Mouse (Mus musculus): ENCODE results near the gene Slc4a1. TPM values are rescaled to one million over a fixed set of nuclear protein-coding genes. Genes with fewer than 3 reads are reported as not detected.
"Not testable (repeated sequence)": the region's sequence is repeated elsewhere in the genome, so short reads cannot be mapped to it uniquely, and the experiment has no call there.

The Slc4a1 gene
- polyA plus RNA-seq (2014; fragmentation: Nextera tagmentation; extraction: Ambion mirVana), result 1.6 and 2.4 TPM in 2 replicates

- not testable (repeated sequence) for H3K4me2 ChIP-seq (ENCODE audit: low read depth, low read length); H3K27ac ChIP-seq (ENCODE audit: low read depth, low read length); H3K36me3 ChIP-seq (ENCODE audit: control insufficient read depth, insufficient read depth, low read length); H3K27me3 ChIP-seq (ENCODE audit: control insufficient read depth, insufficient read depth, low read length); H3K4me3 ChIP-seq (ENCODE audit: low read depth, low read length); H3K9me3 ChIP-seq (ENCODE audit: control insufficient read depth, low read length); ATAC-seq (ENCODE audit: low read depth); H3K4me1 ChIP-seq (ENCODE audit: control insufficient read depth, insufficient read depth, low read length); H3K9ac ChIP-seq (replicated peaks; ENCODE audit: low read depth, low read length)
- 81% methylated on average over 8 of the region's 8 CpGs for WGBS
These were observed at the start of gene Slc4a1 for GRCm38 (mm10) chr11:102366103-102366502. TSS of gene Slc4a1 (minus strand) at chr11:102366203.

- no peak for ATAC-seq (ENCODE audit: low read depth)
- H3K27ac ChIP-seq (ENCODE audit: low read depth, low read length), result no peak overlapping the region
- H3K9ac ChIP-seq (replicated peaks; ENCODE audit: low read depth, low read length), result no peak overlapping the region
- no peaks in the 10 kb centered on the region for H3K27me3 ChIP-seq (ENCODE audit: control insufficient read depth, insufficient read depth, low read length)
- H3K9me3 ChIP-seq (ENCODE audit: control insufficient read depth, low read length), result no peaks in the 10 kb centered on the region
- 78% methylated on average over 10 of the region's 10 CpGs for WGBS
- no peaks in the 10 kb centered on the region for H3K36me3 ChIP-seq (ENCODE audit: control insufficient read depth, insufficient read depth, low read length)
- H3K4me2 ChIP-seq (ENCODE audit: low read depth, low read length), result no peak overlapping the region
- H3K4me3 ChIP-seq (ENCODE audit: low read depth, low read length), result no peak overlapping the region
- H3K4me1 ChIP-seq (ENCODE audit: control insufficient read depth, insufficient read depth, low read length), result no peaks in the 10 kb centered on the region
These were observed 49.2 kb upstream of the Slc4a1 start for GRCm38 (mm10) chr11:102415034-102415802.

DNA sequence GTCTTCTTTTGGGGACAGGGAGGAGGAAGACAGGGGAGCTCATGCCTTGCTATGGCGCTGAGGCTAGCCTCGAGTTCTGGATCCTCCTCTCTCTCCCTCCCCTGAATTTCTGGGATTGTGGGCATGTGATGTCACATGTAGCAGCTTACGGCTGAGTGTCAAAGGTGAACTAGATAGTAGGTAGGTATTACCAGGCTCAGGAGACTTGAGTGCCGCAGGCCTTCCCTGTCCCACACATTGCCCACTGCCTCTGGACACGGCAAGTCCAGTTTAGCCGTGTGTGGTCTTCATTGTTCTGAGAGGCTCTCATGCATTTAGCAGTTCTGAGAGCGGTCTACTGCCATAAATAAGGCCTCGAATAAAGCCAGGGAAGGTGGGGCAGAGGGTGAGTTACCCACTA lies 47.1 kb upstream of the Slc4a1 start:
- peaks cover 2% of the 10 kb centered on the region; the same call in 1 of the 2 replicates for H3K4me1 ChIP-seq (ENCODE audit: control insufficient read depth, insufficient read depth, low read length)
- WGBS, result 67% methylated on average over 8 of the region's 8 CpGs

GRCm38 (mm10) chr11:102411704-102412103 lies 45.7 kb upstream of the Slc4a1 start:
- Histone ChIP-seq H3K9ac (replicated peaks; ENCODE audit: low read depth, low read length) (no peak overlapping the region), H3K4me2 (ENCODE audit: low read depth, low read length) (no peak overlapping the region), H3K4me3 (ENCODE audit: low read depth, low read length) (no peak overlapping the region), H3K27ac (ENCODE audit: low read depth, low read length) (no peak overlapping the region), H3K4me1 (ENCODE audit: control insufficient read depth, insufficient read depth, low read length) (peaks cover 8% of the 10 kb centered on the region), H3K9me3 (ENCODE audit: control insufficient read depth, low read length) (no peaks in the 10 kb centered on the region), H3K36me3 (ENCODE audit: control insufficient read depth, insufficient read depth, low read length) (no peaks in the 10 kb centered on the region), H3K27me3 (ENCODE audit: control insufficient read depth, insufficient read depth, low read length) (no peaks in the 10 kb centered on the region)
- no peak for ATAC-seq (ENCODE audit: low read depth)
- WGBS, result 8% methylated on average over 11 of the region's 11 CpGs

More for the DNA sequence above, 47.1 kb upstream of the Slc4a1 start:
- H3K4me2 ChIP-seq (ENCODE audit: low read depth, low read length), result no peak overlapping the region
- ATAC-seq (ENCODE audit: low read depth), result no peak
- no peaks in the 10 kb centered on the region for H3K9me3 ChIP-seq (ENCODE audit: control insufficient read depth, low read length)
- no peaks in the 10 kb centered on the region for H3K36me3 ChIP-seq (ENCODE audit: control insufficient read depth, insufficient read depth, low read length)
- no peak overlapping the region for H3K27ac ChIP-seq (ENCODE audit: low read depth, low read length)
- H3K9ac ChIP-seq (replicated peaks; ENCODE audit: low read depth, low read length), result no peak overlapping the region
- no peaks in the 10 kb centered on the region for H3K27me3 ChIP-seq (ENCODE audit: control insufficient read depth, insufficient read depth, low read length)
- H3K4me3 ChIP-seq (ENCODE audit: low read depth, low read length), result no peak overlapping the region

DNA sequence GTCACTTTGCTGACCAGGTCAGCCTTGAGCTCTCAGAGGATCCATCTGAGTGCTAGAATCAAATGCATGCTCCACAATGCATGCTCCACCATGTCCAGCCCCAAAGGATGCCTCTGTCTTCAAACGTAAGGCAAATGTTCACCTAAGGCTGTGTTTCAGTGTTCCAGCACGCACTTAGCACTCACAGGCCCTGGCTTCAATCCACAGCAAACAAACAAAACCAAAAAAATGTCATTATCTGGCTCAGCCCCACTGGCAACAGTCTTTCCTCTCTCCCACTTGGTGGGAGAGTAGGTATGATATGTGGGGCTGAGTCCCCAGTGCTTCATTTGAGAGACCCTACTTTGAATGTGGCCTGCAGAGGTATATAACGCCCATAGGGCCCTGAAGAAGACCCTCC lies 45.1 kb upstream of the Slc4a1 start:
- H3K4me2 ChIP-seq (ENCODE audit: low read depth, low read length), result no peak overlapping the region
- H3K4me1 ChIP-seq (ENCODE audit: control insufficient read depth, insufficient read depth, low read length), result peaks cover 14% of the 10 kb centered on the region
- no peaks in the 10 kb centered on the region for H3K9me3 ChIP-seq (ENCODE audit: control insufficient read depth, low read length)
- no peak overlapping the region for H3K27ac ChIP-seq (ENCODE audit: low read depth, low read length)
- no peak overlapping the region for H3K9ac ChIP-seq (replicated peaks; ENCODE audit: low read depth, low read length)
- no peak for ATAC-seq (ENCODE audit: low read depth)
- WGBS, result 87% methylated on average over 3 of the region's 3 CpGs
- no peak overlapping the region for H3K4me3 ChIP-seq (ENCODE audit: low read depth, low read length)
- no peaks in the 10 kb centered on the region for H3K27me3 ChIP-seq (ENCODE audit: control insufficient read depth, insufficient read depth, low read length)
- no peaks in the 10 kb centered on the region for H3K36me3 ChIP-seq (ENCODE audit: control insufficient read depth, insufficient read depth, low read length)

GRCm38 (mm10) chr11:102410345-102410744 lies 44.3 kb upstream of the Slc4a1 start:
- H3K4me2 ChIP-seq (ENCODE audit: low read depth, low read length); H3K9me3 ChIP-seq (ENCODE audit: control insufficient read depth, low read length); H3K27me3 ChIP-seq (ENCODE audit: control insufficient read depth, insufficient read depth, low read length); H3K36me3 ChIP-seq (ENCODE audit: control insufficient read depth, insufficient read depth, low read length); ATAC-seq (ENCODE audit: low read depth); H3K9ac ChIP-seq (replicated peaks; ENCODE audit: low read depth, low read length); H3K4me3 ChIP-seq (ENCODE audit: low read depth, low read length); H3K27ac ChIP-seq (ENCODE audit: low read depth, low read length): not testable (repeated sequence)
- 92% methylated on average over 3 of the region's 3 CpGs for WGBS
- H3K4me1 ChIP-seq (ENCODE audit: control insufficient read depth, insufficient read depth, low read length), result peaks cover 18% of the 10 kb centered on the region

DNA sequence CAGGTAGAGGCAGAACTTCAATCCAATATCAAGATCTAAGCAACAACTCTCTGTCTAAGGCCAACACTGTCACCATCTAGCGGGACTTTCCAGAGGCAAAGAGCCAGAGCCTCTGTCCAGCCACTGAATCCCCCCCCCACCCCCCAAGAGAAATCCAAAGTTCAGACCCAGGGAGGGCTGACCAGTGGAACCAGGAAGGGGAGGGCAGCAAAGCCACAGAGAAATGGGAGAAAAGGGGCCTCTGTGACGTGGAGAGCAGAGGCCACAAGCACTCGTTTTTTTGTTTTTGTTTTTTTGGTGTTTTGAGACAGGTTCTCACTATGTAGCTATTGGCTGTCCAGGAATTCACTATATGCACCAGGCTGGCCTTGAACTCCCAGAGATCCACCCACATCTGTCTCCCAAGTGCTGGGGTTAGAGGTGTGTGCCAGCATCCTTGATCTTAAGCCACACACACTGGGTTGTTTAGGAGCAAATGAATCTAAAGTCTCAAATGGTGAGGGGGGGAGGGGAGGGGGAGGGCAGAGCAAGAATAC lies 43.9 kb upstream of the Slc4a1 start:
- 82% methylated on average over 3 of the region's 3 CpGs for WGBS
- no peak overlapping the region for H3K4me3 ChIP-seq (ENCODE audit: low read depth, low read length)
- ATAC-seq (ENCODE audit: low read depth), result no peak
- H3K4me1 ChIP-seq (ENCODE audit: control insufficient read depth, insufficient read depth, low read length), result peaks cover 21% of the 10 kb centered on the region
- no peaks in the 10 kb centered on the region for H3K27me3 ChIP-seq (ENCODE audit: control insufficient read depth, insufficient read depth, low read length)
- no peaks in the 10 kb centered on the region for H3K9me3 ChIP-seq (ENCODE audit: control insufficient read depth, low read length)
- no peak overlapping the region for H3K9ac ChIP-seq (replicated peaks; ENCODE audit: low read depth, low read length)
- H3K4me2 ChIP-seq (ENCODE audit: low read depth, low read length), result no peak overlapping the region
- H3K36me3 ChIP-seq (ENCODE audit: control insufficient read depth, insufficient read depth, low read length), result no peaks in the 10 kb centered on the region
- H3K27ac ChIP-seq (ENCODE audit: low read depth, low read length), result no peak overlapping the region

DNA sequence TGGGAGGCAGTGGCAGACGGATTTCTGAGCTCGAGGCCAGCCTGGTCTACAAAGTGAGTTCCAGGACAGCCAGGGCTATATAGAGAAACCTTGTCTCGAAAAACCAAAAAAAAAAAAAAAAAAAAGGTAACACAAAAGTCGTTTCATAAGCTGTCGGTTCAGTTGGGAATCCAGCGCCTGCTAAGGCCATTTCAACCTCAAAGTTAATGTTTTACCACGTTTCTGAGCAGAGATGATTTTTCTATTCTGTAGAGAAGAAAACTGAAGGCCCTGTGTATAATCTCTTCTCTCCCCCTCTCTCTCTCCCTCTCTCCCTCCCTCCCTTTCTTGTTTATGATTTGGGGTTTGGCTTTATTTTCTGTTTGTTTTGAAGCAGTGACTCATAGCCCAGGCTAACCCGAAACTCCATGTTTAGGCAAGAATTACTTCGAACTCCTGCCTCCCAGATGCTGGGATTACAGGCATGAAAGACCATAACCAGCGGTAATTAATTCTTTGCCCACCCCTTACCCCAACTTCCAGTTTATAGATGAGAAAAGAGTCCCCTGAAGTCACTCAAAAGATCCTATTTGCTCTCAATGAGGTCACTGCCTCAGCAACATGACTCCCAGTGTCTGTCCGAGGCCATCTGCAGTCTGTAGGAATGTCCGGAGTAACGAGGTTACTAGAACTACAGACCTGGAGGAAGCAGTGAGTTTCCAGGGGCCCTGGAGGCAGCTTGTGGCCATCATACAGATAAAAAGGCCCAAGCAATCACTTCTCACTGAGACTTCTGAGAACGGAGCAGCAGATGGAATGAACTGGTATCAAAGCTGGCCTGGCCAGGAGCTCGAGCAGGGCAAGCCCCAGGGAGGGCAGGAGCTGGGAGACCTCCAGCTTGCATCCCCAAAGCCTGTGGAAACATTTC lies 43.1 kb upstream of the Slc4a1 start:
- no peak overlapping the region for H3K9ac ChIP-seq (replicated peaks; ENCODE audit: low read depth, low read length)
- H3K27ac ChIP-seq (ENCODE audit: low read depth, low read length), result peak overlapping the region; percentile 22; the same call in 1 of the 2 replicates
- peaks cover 25% of the 10 kb centered on the region for H3K4me1 ChIP-seq (ENCODE audit: control insufficient read depth, insufficient read depth, low read length)
- peak overlapping the region; percentile 75 for H3K4me3 ChIP-seq (ENCODE audit: low read depth, low read length)
- no peaks in the 10 kb centered on the region for H3K9me3 ChIP-seq (ENCODE audit: control insufficient read depth, low read length)
- H3K36me3 ChIP-seq (ENCODE audit: control insufficient read depth, insufficient read depth, low read length), result peaks cover 6% of the 10 kb centered on the region; the same call in 1 of the 2 replicates
- WGBS, result 42% methylated on average over 15 of the region's 15 CpGs
- ATAC-seq (ENCODE audit: low read depth), result no peak
- H3K4me2 ChIP-seq (ENCODE audit: low read depth, low read length), result peak overlapping the region; percentile 90
- no peaks in the 10 kb centered on the region for H3K27me3 ChIP-seq (ENCODE audit: control insufficient read depth, insufficient read depth, low read length)

Measured in neural tube, embryonic 14.5 days (tissue).